Mouse (Mus musculus) neutrophil, adult 65 days (primary cell): ENCODE data around the gene AA467197. TPM values are rescaled to one million over a fixed set of nuclear protein-coding genes. Genes with fewer than 3 reads are reported as not detected.

Source experiments
- total RNA-seq: library from RNA; stranded (reverse); gene quantifications from 2 replicates; pipeline ENCODE4 v1.2.4, GENCODE M21; 2023

Gene AA467197
- total RNA-seq, result 222 and 238 TPM in 2 replicates

GRCm38 (mm10) chr2:122636686-122637085 lies at the start of gene AA467197:
Gene AA467197 (plus strand): TSS chr2:122636986.

DNA sequence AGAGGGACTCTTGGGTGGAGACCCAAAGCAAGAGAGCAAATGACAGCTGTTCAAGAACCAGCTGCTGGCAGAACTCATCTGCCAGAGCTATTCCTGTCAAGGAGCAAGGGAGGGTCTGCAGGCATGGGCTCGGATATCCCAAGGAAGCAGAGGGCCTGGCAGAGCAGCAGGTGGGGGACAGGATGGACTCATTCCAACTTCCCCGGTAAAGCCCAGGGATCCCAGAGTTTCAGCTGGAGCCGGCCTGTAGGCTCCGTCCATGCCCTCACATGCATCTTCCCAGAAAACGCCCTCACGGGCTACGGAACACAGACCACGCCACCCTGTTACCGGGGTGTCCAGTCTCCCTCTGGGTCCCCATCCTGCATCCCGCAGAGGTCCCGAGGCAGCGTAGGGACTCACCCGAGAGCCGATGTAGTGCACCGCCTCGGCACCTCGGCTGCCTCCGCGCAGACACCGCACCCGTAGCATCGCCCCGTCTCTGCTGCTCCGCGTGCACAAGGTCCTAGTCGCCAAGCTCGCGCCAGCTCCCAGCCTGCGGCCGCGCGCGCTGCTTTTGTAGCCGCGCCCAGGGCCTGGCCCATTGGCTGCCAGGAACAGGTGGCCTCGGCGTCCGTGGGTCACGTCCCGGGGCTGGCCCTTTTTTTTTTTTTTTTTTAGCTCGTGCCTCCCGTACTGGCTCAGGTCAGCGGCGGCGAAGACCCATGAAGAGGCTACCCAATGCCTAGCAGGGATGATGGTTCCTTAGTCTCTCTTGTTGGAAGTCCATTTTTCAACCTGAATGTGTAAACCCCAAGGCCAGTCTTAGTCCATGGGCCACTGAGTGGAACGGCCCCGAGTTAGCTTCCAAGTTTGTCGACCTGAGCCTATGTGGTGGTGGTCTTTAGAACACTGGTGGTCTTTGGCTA lies 25.8 kb upstream of the AA467197 start, which contains the start of gene Gatm:
Gene Gatm (minus strand): TSS at position 558 of the 908 bp plus-strand sequence.

Other genes starting within 250 kb of the AA467197 start
- gene Slc28a2, start 210.5 kb upstream of the AA467197 start, total RNA-seq, result 40.3 and 42.5 TPM in 2 replicates
- 3.9 and 4.2 TPM in 2 replicates for gene Gm14085, start 152.0 kb upstream of the AA467197 start, total RNA-seq
- gene Gatm, start 25.7 kb upstream of the AA467197 start, total RNA-seq, result 25.4 and 25.9 TPM in 2 replicates
- gene Slc30a4, start 65.7 kb downstream of the AA467197 start, total RNA-seq, result 0.22 and 0.77 TPM in 2 replicates
- gene Bloc1s6, start 101.5 kb downstream of the AA467197 start, total RNA-seq, result 15.2 and 23.0 TPM in 2 replicates
- gene Sqor, start 128.3 kb downstream of the AA467197 start, total RNA-seq, result 153 and 158 TPM in 2 replicates